Mouse (Mus musculus) heart, postnatal 0 days (tissue): ENCODE measurements around the gene Ccr10.

Experiments used
- CTCF ChIP-seq: IDR thresholded peaks from 2 replicates; pipeline ENCODE4 v1.5.1; 2016; ENCODE audit warnings: antibody characterized with exemption, control low read depth, low read depth
- EP300 ChIP-seq: IDR thresholded peaks from 2 replicates; pipeline ENCODE4 v1.6.1; 2016; ENCODE audit warnings: antibody characterized with exemption, low read depth

DNA sequence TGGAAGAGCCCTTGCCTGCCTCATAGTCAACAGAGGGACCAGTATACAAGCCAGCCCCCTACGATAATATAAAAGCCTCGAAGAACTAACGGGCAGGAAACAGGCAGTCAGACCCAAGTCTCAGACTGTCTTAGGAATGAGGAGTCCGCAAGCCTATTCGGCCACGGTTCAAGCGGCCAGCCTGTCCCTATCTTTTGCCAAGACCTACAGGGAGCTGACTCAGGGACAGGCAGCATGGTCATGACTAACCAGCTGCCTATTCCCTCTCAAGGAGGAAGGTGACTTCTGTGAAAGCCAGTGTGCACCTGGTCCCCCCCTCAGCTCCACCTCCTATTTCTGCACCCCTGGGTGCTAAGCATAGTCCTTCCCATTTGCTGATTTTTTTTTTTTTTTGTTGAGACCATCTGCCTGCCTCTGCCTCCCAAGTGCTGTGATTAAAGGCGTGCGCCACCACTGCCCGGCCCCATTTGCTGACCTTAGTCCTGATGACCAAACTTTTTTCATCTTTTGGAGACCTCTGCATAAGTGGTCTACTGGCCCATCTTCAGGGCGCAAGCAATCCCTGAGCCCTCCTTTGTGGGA is 46.2 kb downstream of the Ccr10 start:
- TF ChIP-seq EP300 (no peak), CTCF (no peak)
